Mouse (Mus musculus): ENCODE measurements around the gene Epha4. TPM values are rescaled to one million over a fixed set of nuclear protein-coding genes. Genes with fewer than 3 reads are reported as not detected.

The Epha4 gene
- polyA plus RNA-seq, 1 experiment from 2014 or later, result 6.9 TPM

GRCm38 (mm10) chr1:77343792-77344191 lies 171.1 kb downstream of the Epha4 start:
- ATAC-seq (replicated peaks; ENCODE audit: insufficient number of reproducible peaks, insufficient read depth, low FRiP score, low read depth), result no peak
- Histone ChIP-seq H3K36me3 (no peaks in the 10 kb centered on the region), H3K9ac (no peak overlapping the region), H3K4me2 (no peak overlapping the region), H3K27ac (no peak overlapping the region), H3K9me3 (replicated peaks) (no peaks in the 10 kb centered on the region), H3K4me1 (replicated peaks) (no peaks in the 10 kb centered on the region), H3K4me3 (no peak overlapping the region), H3K27me3 (no peaks in the 10 kb centered on the region)
- 87% methylated on average over 4 of the region's 4 CpGs for WGBS

- no peak for ATAC-seq (replicated peaks; ENCODE audit: insufficient number of reproducible peaks, insufficient read depth, low FRiP score, low read depth)
- WGBS, result 63% methylated on average over 5 of the region's 5 CpGs
- Histone ChIP-seq H3K27ac (no peak overlapping the region), H3K9ac (no peak overlapping the region), H3K27me3 (no peaks in the 10 kb centered on the region), H3K4me3 (no peak overlapping the region), H3K9me3 (replicated peaks) (no peaks in the 10 kb centered on the region), H3K4me1 (replicated peaks) (no peaks in the 10 kb centered on the region), H3K36me3 (no peaks in the 10 kb centered on the region), H3K4me2 (no peak overlapping the region)
These were observed 175.2 kb downstream of the Epha4 start for GRCm38 (mm10) chr1:77339701-77340100.

- Histone ChIP-seq H3K36me3 (no peaks in the 10 kb centered on the region), H3K27ac (no peak overlapping the region), H3K4me1 (replicated peaks) (no peaks in the 10 kb centered on the region), H3K4me2 (no peak overlapping the region), H3K9ac (no peak overlapping the region), H3K4me3 (no peak overlapping the region), H3K9me3 (replicated peaks) (no peaks in the 10 kb centered on the region), H3K27me3 (no peaks in the 10 kb centered on the region)
- ATAC-seq (replicated peaks; ENCODE audit: insufficient number of reproducible peaks, insufficient read depth, low FRiP score, low read depth), result no peak
- 42% methylated on average over 6 of the region's 6 CpGs for WGBS
These were observed 176.5 kb downstream of the Epha4 start for GRCm38 (mm10) chr1:77338346-77338745.

- H3K4me2 ChIP-seq, result no peak overlapping the region
- H3K27me3 ChIP-seq, result no peaks in the 10 kb centered on the region
- ATAC-seq (replicated peaks; ENCODE audit: insufficient number of reproducible peaks, insufficient read depth, low FRiP score, low read depth), result no peak
- H3K4me1 ChIP-seq (replicated peaks), result no peaks in the 10 kb centered on the region
- WGBS, result 59% methylated on average over 7 of the region's 7 CpGs
- no peak overlapping the region for H3K4me3 ChIP-seq
- H3K9me3 ChIP-seq (replicated peaks), result no peaks in the 10 kb centered on the region
- no peaks in the 10 kb centered on the region for H3K36me3 ChIP-seq
- H3K9ac ChIP-seq, result no peak overlapping the region
- H3K27ac ChIP-seq, result no peak overlapping the region
These were observed 178.0 kb downstream of the Epha4 start for GRCm38 (mm10) chr1:77336937-77337336.

- H3K9me3 ChIP-seq (replicated peaks), result no peaks in the 10 kb centered on the region
- H3K4me3 ChIP-seq, result no peak overlapping the region
- no peaks in the 10 kb centered on the region for H3K36me3 ChIP-seq
- no peak overlapping the region for H3K27ac ChIP-seq
- no peak for ATAC-seq (replicated peaks; ENCODE audit: insufficient number of reproducible peaks, insufficient read depth, low FRiP score, low read depth)
- no peaks in the 10 kb centered on the region for H3K4me1 ChIP-seq (replicated peaks)
- WGBS, result 72% methylated on average over 4 of the region's 4 CpGs
- no peaks in the 10 kb centered on the region for H3K27me3 ChIP-seq
- H3K9ac ChIP-seq, result no peak overlapping the region
- H3K4me2 ChIP-seq, result no peak overlapping the region
These were observed 196.2 kb downstream of the Epha4 start for GRCm38 (mm10) chr1:77318597-77319127.

Small RNA genes within 50 kb of the gene (microRNA-seq; reads per million reads assigned to microRNA genes)
- not detected for gene Mir6352

Data from heart, embryonic 15.5 days (tissue).